Mouse (Mus musculus) CH12.LX (cell line): ENCODE results near the gene Itga4. TPM values are rescaled to one million over a fixed set of nuclear protein-coding genes. Genes with fewer than 3 reads are reported as not detected.
A peak's percentile ranks its signal among the peaks of the same experiment; 100 is the strongest.

Experiments
- DNase-seq: peaks from one replicate; pipeline ENCODE4 v3.0.0-alpha.2; 2013; ENCODE audit errors: extremely low read depth
- H3K27ac ChIP-seq: 2 replicates; pipeline ENCODE4 v1.5.1; 2012; ENCODE audit warnings: low read depth, mild to moderate bottlenecking, control low read depth, moderate library complexity; ENCODE audit not compliant: insufficient read depth
- H3K27me3 ChIP-seq: replicated peaks from 2 replicates; pipeline ENCODE3; 2012; ENCODE audit warnings: inconsistent platforms
- H3K36me3 ChIP-seq, 2 experiments: replicated peaks in 1 of 2; 2 replicates each; pipeline versions ENCODE3 to v1.6.1; 2012; ENCODE audit warnings: inconsistent platforms in 1 of 2, low read length in 1 of 2, mild to moderate bottlenecking in 1 of 2, mixed read lengths in 1 of 2, moderate library complexity in 1 of 2; ENCODE audit not compliant: control insufficient read depth in 1 of 2, insufficient read depth in 1 of 2
- H3K4me1 ChIP-seq, 2 experiments: 2 replicates each; pipeline ENCODE4 v1.6.1; 2012; ENCODE audit warnings: inconsistent platforms in 1 of 2, moderate library complexity in 1 of 2; ENCODE audit not compliant: insufficient read depth in 2 of 2, control insufficient read depth in 1 of 2
- H3K4me2 ChIP-seq: 2 replicates; pipeline ENCODE4 v1.6.1; 2012; ENCODE audit warnings: low read depth, mild to moderate bottlenecking, control low read depth; ENCODE audit not compliant: poor library complexity, insufficient read depth, severe bottlenecking
- H3K4me3 ChIP-seq, 3 experiments: fragments of 150-350 bp in 1 of 3; sonication (generic) in 1 of 3; replicated peaks in 1 of 3; 2 replicates each; pipeline versions ENCODE3 to v1.5.1; 2011 to 2012; ENCODE audit warnings: low read depth in 2 of 3, low read length in 2 of 3, mild to moderate bottlenecking in 2 of 3, moderate library complexity in 2 of 3, control low read depth in 1 of 3, improper control_type of control experiment in 1 of 3, inconsistent platforms in 1 of 3, mixed read lengths in 1 of 3; ENCODE audit not compliant: poor library complexity in 1 of 3
- H3K79me2 ChIP-seq: replicated peaks from 2 replicates; pipeline ENCODE4 v1.6.1; 2012; ENCODE audit warnings: mild to moderate bottlenecking, moderate library complexity; ENCODE audit not compliant: control insufficient read depth, poor library complexity, insufficient read depth, severe bottlenecking; ENCODE audit errors: extremely low read depth
- H3K9ac ChIP-seq: 2 replicates; pipeline ENCODE4 v1.6.1; 2012; ENCODE audit warnings: low read depth, mild to moderate bottlenecking, control low read depth, moderate library complexity; ENCODE audit not compliant: insufficient read depth
- H3K9me3 ChIP-seq: replicated peaks from 2 replicates; pipeline ENCODE3; 2012; ENCODE audit warnings: low read length, inconsistent platforms, mixed read lengths
- BHLHE40 ChIP-seq: IDR thresholded peaks from 2 replicates; pipeline ENCODE4 v1.6.1; 2011; ENCODE audit warnings: mild to moderate bottlenecking, low read depth, low read length, improper control_type of control experiment
- CHD1 ChIP-seq: IDR thresholded peaks from 2 replicates; pipeline ENCODE4 v1.6.1; 2012; ENCODE audit warnings: low read depth, low read length, improper control_type of control experiment, inconsistent platforms
- CHD2 ChIP-seq: IDR thresholded peaks from 2 replicates; pipeline ENCODE4 v1.6.1; 2011; ENCODE audit warnings: low read length, improper control_type of control experiment
- CTCF ChIP-seq, 2 experiments: IDR thresholded peaks in 1 of 2; conservative IDR thresholded peaks in 1 of 2; 2 replicates each; pipeline ENCODE4 v1.5.1; 2011 to 2012; ENCODE audit warnings: low read depth in 2 of 2, low read length in 2 of 2, improper control_type of control experiment in 1 of 2, inconsistent platforms in 1 of 2, mild to moderate bottlenecking in 1 of 2, moderate library complexity in 1 of 2
- E2F4 ChIP-seq: IDR thresholded peaks from 2 replicates; pipeline ENCODE4 v1.6.1; 2011; ENCODE audit warnings: low read depth, low read length, improper control_type of control experiment; ENCODE audit not compliant: insufficient replicate concordance
- ELF1 ChIP-seq: IDR thresholded peaks from 2 replicates; pipeline ENCODE4 v1.6.1; 2014; ENCODE audit warnings: low read depth, mild to moderate bottlenecking, inconsistent platforms, low read length, improper control_type of control experiment
- ETS1 ChIP-seq: conservative IDR thresholded peaks from 2 replicates; pipeline ENCODE4 v1.6.1; 2012; ENCODE audit warnings: low read depth, mild to moderate bottlenecking, inconsistent platforms, low read length, improper control_type of control experiment, moderate library complexity
- HCFC1 ChIP-seq: IDR thresholded peaks from 2 replicates; pipeline ENCODE4 v1.6.1; 2012; ENCODE audit warnings: low read depth, mild to moderate bottlenecking, inconsistent platforms, low read length, improper control_type of control experiment
- IRF4 ChIP-seq: IDR thresholded peaks from 2 replicates; pipeline ENCODE4 v1.6.1; 2014; ENCODE audit warnings: low read depth, mild to moderate bottlenecking, inconsistent platforms, low read length, improper control_type of control experiment
- JUN ChIP-seq: IDR thresholded peaks from 2 replicates; pipeline ENCODE4 v1.6.1; 2011; ENCODE audit warnings: low read depth, mild to moderate bottlenecking, low read length, improper control_type of control experiment, moderate library complexity; ENCODE audit not compliant: insufficient read depth
- JUND ChIP-seq: conservative IDR thresholded peaks from 2 replicates; pipeline ENCODE4 v1.6.1; 2011; ENCODE audit warnings: low read depth, low read length, improper control_type of control experiment
- MAFK ChIP-seq: IDR thresholded peaks from 2 replicates; pipeline ENCODE4 v1.6.1; 2011; ENCODE audit warnings: low read length, improper control_type of control experiment; ENCODE audit not compliant: insufficient replicate concordance
- MAZ ChIP-seq: IDR thresholded peaks from 2 replicates; pipeline ENCODE4 v1.6.1; 2012; ENCODE audit warnings: low read depth, mild to moderate bottlenecking, inconsistent platforms, low read length, improper control_type of control experiment, moderate library complexity
- MEF2A ChIP-seq: IDR thresholded peaks from 2 replicates; pipeline ENCODE4 v1.6.1; 2014; ENCODE audit warnings: low read depth, mild to moderate bottlenecking, inconsistent platforms, low read length, improper control_type of control experiment, borderline replicate concordance
- MYC ChIP-seq: IDR thresholded peaks from 2 replicates; pipeline ENCODE4 v1.6.1; 2011; ENCODE audit warnings: low read depth, mild to moderate bottlenecking, improper control_type of control experiment, low read length
- NRF1 ChIP-seq: IDR thresholded peaks from 2 replicates; pipeline ENCODE4 v1.6.1; 2014; ENCODE audit warnings: low read depth, mild to moderate bottlenecking, inconsistent platforms, low read length, improper control_type of control experiment, moderate library complexity
- PAX5 ChIP-seq: IDR thresholded peaks from 2 replicates; pipeline ENCODE4 v1.6.1; 2012; ENCODE audit warnings: low read length, inconsistent platforms, mixed read lengths
- POLR2A ChIP-seq: IDR thresholded peaks from 2 replicates; pipeline ENCODE4 v1.6.1; 2011; ENCODE audit warnings: low read depth, mild to moderate bottlenecking, improper control_type of control experiment, low read length
- RAD21 ChIP-seq: IDR thresholded peaks from 2 replicates; pipeline ENCODE4 v1.6.1; 2011; ENCODE audit warnings: low read depth, mild to moderate bottlenecking, low read length, improper control_type of control experiment, moderate library complexity
- RCOR1 ChIP-seq: conservative IDR thresholded peaks from 2 replicates; pipeline ENCODE4 v1.6.1; 2012; ENCODE audit warnings: low read depth, mild to moderate bottlenecking, inconsistent platforms, low read length, improper control_type of control experiment
- SIN3A ChIP-seq: IDR thresholded peaks from 2 replicates; pipeline ENCODE4 v1.6.1; 2012; ENCODE audit warnings: low read length, improper control_type of control experiment, inconsistent platforms
- SMC3 ChIP-seq: IDR thresholded peaks from 2 replicates; pipeline ENCODE4 v1.6.1; 2011; ENCODE audit warnings: low read depth, low read length, improper control_type of control experiment
- TBP ChIP-seq: conservative IDR thresholded peaks from 2 replicates; pipeline ENCODE4 v1.6.1; 2011; ENCODE audit warnings: low read depth, low read length, improper control_type of control experiment
- TCF12 ChIP-seq: IDR thresholded peaks from 2 replicates; pipeline ENCODE4 v1.6.1; 2014; ENCODE audit warnings: low read depth, mild to moderate bottlenecking, inconsistent platforms, low read length, improper control_type of control experiment
- ZC3H11A ChIP-seq: IDR thresholded peaks from 2 replicates; pipeline ENCODE4 v1.6.1; 2012; ENCODE audit warnings: low read depth, mild to moderate bottlenecking, inconsistent platforms, low read length, improper control_type of control experiment
- ZMIZ1 ChIP-seq: IDR thresholded peaks from 2 replicates; pipeline ENCODE4 v1.6.1; 2012; ENCODE audit warnings: low read depth, mild to moderate bottlenecking, inconsistent platforms, low read length, improper control_type of control experiment
- ZNF384 ChIP-seq: IDR thresholded peaks from 2 replicates; pipeline ENCODE4 v1.6.1; 2012; ENCODE audit warnings: low read depth, low read length, improper control_type of control experiment, inconsistent platforms
- dilution Hi-C: fragments of 300-500 bp; cut with MboI; formaldehyde crosslinking; loops from 2 replicates; pipeline ENCODE4 v1.14.3; 2020; ENCODE audit warnings: low sequenced_read_pairs; ENCODE audit not compliant: extremely low pct_unique_long_range_greater_than_20kb, extremely low pct_ligation_motif_present
- in situ Hi-C: fragments of 300-500 bp; cut with MboI; formaldehyde crosslinking; loops from 3 replicates; pipeline ENCODE4 v1.14.3; 2019; ENCODE audit warnings: low sequenced_read_pairs, low pct_ligation_motif_present, low pct_unique_long_range_greater_than_20kb, mixed read lengths
- polyA plus RNA-seq: library from polyadenylated mRNA; unstranded; fragments of >175 nt; gene quantifications from 2 replicates; pipeline ENCODE4 v1.2.1, GENCODE M21; 2012; ENCODE audit warnings: low read depth; ENCODE audit not compliant: insufficient read length
- total RNA-seq, 2 experiments: library from RNA; depleted of rRNA; stranded (reverse); fragments of 300-350 nt in 1 of 2; fragments of >200 nt in 1 of 2; gene quantifications; 2 replicates each; pipeline ENCODE4 v1.2.3; 2012 to 2014

Gene Itga4
- total and polyA plus RNA-seq, 3 experiments = 51.2 to 79.3 (median 54.3) TPM

- Histone ChIP-seq H3K79me2 (no peaks in the 10 kb centered on the region), H3K4me1 (peaks cover 0 to 5% of the 10 kb centered on the region in 2 experiments; a peak in 1 of 4 replicates), H3K9me3 (no peaks in the 10 kb centered on the region), H3K36me3 (peaks cover 34 to 70% of the 10 kb centered on the region in 2 experiments), H3K4me3 (no peak overlapping the region), H3K27ac (no peak overlapping the region), H3K27me3 (no peaks in the 10 kb centered on the region), H3K4me2 (no peak overlapping the region), H3K9ac (no peak overlapping the region)
- dilution Hi-C loops = no loop called here
- DNase-seq = peak; percentile 25
- in situ Hi-C loops = no loop called here
- TF ChIP-seq JUND (no peak), SIN3A (no peak), TBP (no peak), ETS1 (no peak), CTCF (conservative IDR thresholded peaks at IDR 0.05 in 1 of 2, IDR thresholded peaks at IDR 0.05 in 1 of 2; ENCODE audit: low read depth in 2 of 2, low read length in 2 of 2) (peak in 1 of 2 experiments; percentile 58; a peak in 2 of 4 replicates), MEF2A (no peak), NRF1 (no peak), MAFK (no peak), CHD2 (no peak), POLR2A (no peak), RAD21 (peak; percentile 25), SMC3 (peak; percentile 58), CHD1 (no peak), MYC (no peak), JUN (no peak), ELF1 (no peak), MAZ (no peak), ZMIZ1 (no peak), TCF12 (no peak), BHLHE40 (no peak), IRF4 (no peak), HCFC1 (no peak), ZC3H11A (no peak), PAX5 (no peak)
These were observed 80.9 kb downstream of the Itga4 start for GRCm38 (mm10) chr2:79336141-79336540.

GRCm38 (mm10) chr2:79339003-79339402 lies 83.8 kb downstream of the Itga4 start:
- H3K9ac ChIP-seq = no peak overlapping the region
- peaks cover 0 to 5% of the 10 kb centered on the region in 2 experiments; a peak in 1 of 4 replicates for H3K4me1 ChIP-seq
- TF ChIP-seq SMC3 (no peak), RAD21 (no peak), CHD1 (no peak), NRF1 (no peak), PAX5 (no peak), ZNF384 (no peak), POLR2A (no peak), E2F4 (no peak), RCOR1 (no peak), BHLHE40 (no peak)
- peaks cover 33 to 76% of the 10 kb centered on the region in 2 experiments for H3K36me3 ChIP-seq
- no peaks in the 10 kb centered on the region for H3K27me3 ChIP-seq
- in situ Hi-C loops = no loop called here
- DNase-seq = no peak
- dilution Hi-C loops = no loop called here
- no peaks in the 10 kb centered on the region for H3K9me3 ChIP-seq
- H3K4me2 ChIP-seq = no peak overlapping the region
- H3K79me2 ChIP-seq = no peaks in the 10 kb centered on the region
- no peak overlapping the region for H3K27ac ChIP-seq
- no peak overlapping the region for H3K4me3 ChIP-seq
